Mouse (Mus musculus) spleen, adult 2 months (tissue): ENCODE measurements around the gene Tspan15. TPM values are rescaled to one million over a fixed set of nuclear protein-coding genes. Genes with fewer than 3 reads are reported as not detected.

ENCODE experiments used
- DNase-seq, 2 experiments: peaks; one replicate each; pipeline versions ENCODE4 v3.0.0 to v3.0.0-alpha.2; 2012 to 2021; ENCODE audit warnings: low spot score in 2 of 2, low read depth in 1 of 2
- H3K27ac ChIP-seq: fragments of 200-500 bp; 2 replicates; pipeline ENCODE4 v1.5.1; 2012; ENCODE audit warnings: low read length, inconsistent platforms; ENCODE audit not compliant: insufficient read depth
- H3K27me3 ChIP-seq: fragments of 200-500 bp; 2 replicates; pipeline ENCODE4 v1.6.1; 2012; ENCODE audit warnings: mild to moderate bottlenecking, moderate library complexity, low read length, inconsistent platforms; ENCODE audit not compliant: control insufficient read depth, insufficient read depth
- H3K36me3 ChIP-seq: fragments of 200-500 bp; 2 replicates; pipeline ENCODE4 v1.6.1; 2012; ENCODE audit warnings: mild to moderate bottlenecking, low read length, inconsistent platforms; ENCODE audit not compliant: control insufficient read depth, insufficient read depth
- H3K4me1 ChIP-seq: fragments of 200-500 bp; 2 replicates; pipeline ENCODE4 v1.6.1; 2011; ENCODE audit warnings: inconsistent platforms; ENCODE audit not compliant: control insufficient read depth, insufficient read depth, insufficient read length
- H3K4me3 ChIP-seq: fragments of 200-500 bp; 2 replicates; pipeline ENCODE4 v1.5.1; 2011; ENCODE audit warnings: mild to moderate bottlenecking, inconsistent platforms; ENCODE audit not compliant: insufficient read depth, insufficient read length; ENCODE audit errors: extremely low read depth
- CTCF ChIP-seq: fragments of 200-500 bp; IDR thresholded peaks from 2 replicates; pipeline ENCODE4 v1.5.1; 2011; ENCODE audit warnings: mild to moderate bottlenecking, inconsistent platforms; ENCODE audit not compliant: insufficient read depth, insufficient read length, insufficient replicate concordance; ENCODE audit errors: extremely low read depth
- POLR2A ChIP-seq: fragments of 200-500 bp; IDR thresholded peaks from 2 replicates; pipeline ENCODE4 v1.6.1; 2011; ENCODE audit warnings: low read depth, low read length, inconsistent platforms
- WGBS: fragments of 180-500 bp; shearing (Covaris S2); methylation state at CpG from one replicate; pipeline ENCODE4 v1.1.7; 2018; 5-methylcytosine and 5-hydroxymethylcytosine counted together
- polyA plus RNA-seq: library from polyadenylated mRNA; depleted of rRNA; stranded (reverse); fragments of >200 nt; gene quantifications from 2 replicates; pipeline ENCODE4 v1.2.3, GENCODE M21; 2012; rRNA removed

Gene Tspan15
- polyA plus RNA-seq = 39.2 and 46.1 TPM in 2 replicates

GRCm38 (mm10) chr10:62230708-62231394 lies at the start of gene Tspan15:
Tspan15 (minus strand) TSS chr10:62231251.
- peak within 1 kb of the TSS; percentile 57 for H3K4me3 ChIP-seq
- TF ChIP-seq POLR2A (no peak; the same call in 1 of the 2 replicates), CTCF (no peak)
- H3K27ac ChIP-seq = peak within 1 kb of the TSS; percentile 59; the same call in 1 of the 2 replicates
- 2% methylated on average over 59 of the region's 59 CpGs for WGBS
- no peaks in the 10 kb centered on the region for H3K4me1 ChIP-seq
- peak; percentile 7 to 73 for DNase-seq
- H3K27me3 ChIP-seq = peaks cover 5% of the 10 kb centered on the region
- no peaks in the 10 kb centered on the region for H3K36me3 ChIP-seq

DNA sequence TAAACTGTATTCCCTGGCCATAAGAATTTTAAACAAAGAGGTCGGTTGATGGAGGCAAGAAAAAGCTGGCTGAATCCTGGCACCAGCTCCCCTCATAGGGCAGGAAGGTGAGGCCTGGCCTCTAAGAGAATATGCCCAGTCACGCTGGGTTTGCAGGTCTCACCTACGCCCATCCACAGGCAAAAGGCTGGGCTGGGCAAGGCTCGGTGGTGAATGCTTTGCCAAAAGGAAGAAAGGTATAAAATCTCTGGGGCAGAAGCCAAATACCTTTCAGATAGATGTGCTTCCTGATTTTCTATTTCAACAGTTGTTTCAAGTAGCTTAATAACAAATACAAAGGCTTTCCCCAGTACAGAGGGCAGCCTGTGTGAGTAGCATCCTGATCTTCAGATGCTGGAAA lies 48.6 kb upstream of the Tspan15 start:
- Histone ChIP-seq H3K27ac (no peak overlapping the region), H3K27me3 (no peaks in the 10 kb centered on the region), H3K4me3 (no peak overlapping the region), H3K36me3 (peaks cover 29% of the 10 kb centered on the region), H3K4me1 (no peaks in the 10 kb centered on the region)
- TF ChIP-seq CTCF = no peak
- TF ChIP-seq POLR2A = no peak
- no peak for DNase-seq
- 92% methylated on average over 4 of the region's 4 CpGs for WGBS

DNA sequence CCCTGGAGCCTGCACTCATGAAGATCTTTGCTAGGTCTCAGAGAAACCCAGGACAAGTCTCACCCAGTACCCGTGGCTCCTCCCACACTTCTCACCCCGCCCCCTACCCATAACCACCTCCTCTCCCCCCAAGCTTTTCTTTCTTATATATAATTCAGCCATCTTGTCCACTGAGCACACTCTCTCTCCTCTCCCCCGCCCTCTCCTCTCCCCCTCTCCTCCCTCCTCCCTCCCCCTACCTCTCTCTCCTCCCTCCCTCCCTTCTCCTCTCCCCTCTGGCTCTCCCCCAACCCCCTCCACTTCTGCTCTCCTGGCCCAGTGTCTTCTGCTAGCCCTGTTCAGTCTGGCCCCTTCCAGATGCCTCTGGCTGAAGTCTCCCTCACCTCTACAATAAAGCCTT lies 48.0 kb upstream of the Tspan15 start:
- Histone ChIP-seq H3K4me1 (no peaks in the 10 kb centered on the region), H3K36me3 (peaks cover 24% of the 10 kb centered on the region), H3K27ac (no peak overlapping the region), H3K4me3 (no peak overlapping the region), H3K27me3 (no peaks in the 10 kb centered on the region)
- TF ChIP-seq CTCF (no peak), POLR2A (no peak)
- DNase-seq = no peak
- 70% methylated on average over 3 of the region's 3 CpGs for WGBS

GRCm38 (mm10) chr10:62277499-62278293 lies 46.6 kb upstream of the Tspan15 start:
- H3K36me3 ChIP-seq = peaks cover 18% of the 10 kb centered on the region
- H3K27me3 ChIP-seq = no peaks in the 10 kb centered on the region
- no peak for TF ChIP-seq CTCF
- TF ChIP-seq POLR2A = no peak
- WGBS = 91% methylated on average over 18 of the region's 19 CpGs
- H3K4me3 ChIP-seq = no peak overlapping the region
- no peaks in the 10 kb centered on the region for H3K4me1 ChIP-seq
- no peak for DNase-seq
- H3K27ac ChIP-seq = no peak overlapping the region

- H3K4me3 ChIP-seq = no peak overlapping the region
- peak; percentile 41 to 75 for DNase-seq
- H3K36me3 ChIP-seq = peaks cover 12% of the 10 kb centered on the region
- H3K27ac ChIP-seq = no peak overlapping the region
- H3K27me3 ChIP-seq = no peaks in the 10 kb centered on the region
- no peaks in the 10 kb centered on the region for H3K4me1 ChIP-seq
- TF ChIP-seq POLR2A (no peak), CTCF (peak; percentile 69; the same call in 1 of the 2 replicates)
- WGBS = 23% methylated on average over 4 of the region's 4 CpGs
Measured at GRCm38 (mm10) chr10:62275235-62275634, 44.2 kb upstream of the Tspan15 start.

DNA sequence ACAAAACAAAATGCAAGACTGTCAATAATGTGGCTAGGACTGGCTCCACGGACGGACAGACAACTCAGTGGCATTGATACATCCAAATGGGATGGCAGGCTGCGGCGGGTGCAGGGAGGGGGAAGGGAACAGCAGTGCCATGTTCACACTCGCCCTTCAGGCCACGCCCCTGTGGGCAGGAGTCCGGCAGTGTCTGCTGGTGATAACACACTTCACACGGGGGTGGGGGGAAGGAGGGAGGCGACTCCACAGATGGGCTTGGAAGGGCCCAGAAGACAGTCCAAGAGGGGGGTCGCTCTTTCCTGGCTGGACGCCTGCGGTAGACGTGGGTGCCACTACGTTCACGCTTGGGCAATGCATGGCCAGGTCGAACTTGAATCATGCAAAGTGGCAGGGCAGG lies 38.2 kb upstream of the Tspan15 start:
- Histone ChIP-seq H3K27ac (no peak overlapping the region), H3K36me3 (peaks cover 21% of the 10 kb centered on the region), H3K27me3 (no peaks in the 10 kb centered on the region), H3K4me3 (no peak overlapping the region), H3K4me1 (no peaks in the 10 kb centered on the region)
- no peak for TF ChIP-seq POLR2A
- TF ChIP-seq CTCF = no peak
- 87% methylated on average over 16 of the region's 16 CpGs for WGBS
- DNase-seq = no peak
